Comparison of ENCODE assay signal across 12 mouse cellular contexts in the genomic region with DNA sequence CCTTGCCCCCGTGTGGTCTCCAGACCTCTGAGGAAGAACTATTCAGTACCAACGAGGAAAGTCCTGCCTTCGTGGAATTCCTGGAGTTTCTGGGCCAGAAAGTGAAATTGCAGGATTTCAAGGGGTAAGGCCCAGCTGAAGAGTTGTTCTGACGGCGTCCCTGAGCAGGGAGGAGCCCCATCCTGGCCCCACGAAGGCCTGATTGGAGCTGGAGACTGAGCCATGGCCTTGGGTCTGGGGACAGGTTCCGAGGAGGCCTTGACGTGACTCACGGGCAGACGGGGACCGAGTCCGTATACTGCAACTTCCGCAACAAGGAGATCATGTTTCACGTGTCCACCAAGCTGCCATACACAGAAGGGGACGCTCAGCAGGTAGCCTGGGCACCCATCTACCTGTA.
"Had no signal": no experiment of that assay in that cellular context is flagged by ENCODE, and none has a peak within 500 bp of the region (broad histone marks: within the 10 kb centered on the region; RNA-seq: fewer than 3 reads in every experiment).

No protein-coding gene starts in this region.

- DNase-seq: kidney, adult 8-10 months; kidney, postnatal 36 days; layer of hippocampus, adult 9-11 months; lung, embryonic 14.5 days; lung, postnatal 10 days; lung, postnatal 4 days; right cerebral cortex, postnatal 25 days; thymus, postnatal 4 days had no signal

- H3K27ac ChIP-seq: limb, embryonic 15.5 days; liver, embryonic 12.5 days; midbrain, embryonic 12.5 days; neural tube, embryonic 13.5 days had no signal

- ATAC-seq: liver, embryonic 12.5 days had no signal

- H3K4me2 ChIP-seq: limb, embryonic 15.5 days; liver, embryonic 12.5 days; lung, embryonic 14.5 days; midbrain, embryonic 12.5 days; neural tube, embryonic 13.5 days had no signal

- H3K9me3 ChIP-seq: limb, embryonic 15.5 days; liver, embryonic 12.5 days; midbrain, embryonic 12.5 days; neural tube, embryonic 13.5 days had no signal

- H3K4me3 ChIP-seq: limb, embryonic 15.5 days; liver, embryonic 12.5 days; midbrain, embryonic 12.5 days; neural tube, embryonic 13.5 days had no signal

- H3K9ac ChIP-seq: limb, embryonic 15.5 days; liver, embryonic 12.5 days; lung, embryonic 14.5 days; midbrain, embryonic 12.5 days; neural tube, embryonic 13.5 days had no signal

- H3K36me3 ChIP-seq: limb, embryonic 15.5 days; liver, embryonic 12.5 days; midbrain, embryonic 12.5 days had no signal

- H3K27me3 ChIP-seq: neural tube, embryonic 13.5 days had no signal
